Mouse (Mus musculus): ENCODE measurements around the gene Rad9b.

DNA sequence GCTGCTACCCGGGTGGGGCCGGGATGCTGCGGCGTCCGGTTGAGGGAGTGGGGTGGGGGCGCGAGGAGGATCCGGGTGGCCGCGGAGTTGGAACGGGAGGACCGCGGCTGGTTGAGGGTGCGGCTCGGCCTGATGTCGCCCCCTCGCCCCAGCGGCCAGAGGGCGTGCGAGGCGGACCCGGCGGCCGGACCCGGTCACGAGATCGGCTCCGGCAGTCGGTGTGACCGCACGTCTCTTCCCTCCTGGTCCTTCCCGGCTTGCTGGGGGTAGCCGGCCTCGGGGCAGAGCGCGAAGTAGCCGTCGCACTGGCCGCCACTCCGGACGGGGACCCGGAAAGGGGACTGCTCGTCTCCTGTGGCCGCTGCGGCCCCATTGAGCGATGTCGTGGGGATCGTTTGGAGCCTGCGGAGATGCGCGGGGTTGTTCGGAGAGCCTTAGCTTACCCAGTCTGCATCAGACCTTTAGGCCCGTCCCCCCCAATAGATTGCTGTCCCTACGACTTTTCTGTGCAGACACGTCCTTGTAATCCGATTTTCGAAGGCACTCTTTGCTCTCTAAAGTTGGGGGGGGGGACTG is 547 bp upstream of the Rad9b start:
- TF ChIP-seq POLR2A (IDR thresholded peaks at IDR 0.05; ENCODE audit: control insufficient read depth, extremely low read depth, insufficient read depth, low read length, poor library complexity): no peak
- TF ChIP-seq CTCF (IDR thresholded peaks at IDR 0.05; ENCODE audit: borderline replicate concordance, control insufficient read depth, extremely low read depth, insufficient read depth, low read length, poor library complexity): no peak

Data from thymus, adult 2 months (tissue).